Mouse (Mus musculus): ENCODE measurements around the gene Sohlh1.

- no peak for TF ChIP-seq CTCF (IDR thresholded peaks at IDR 0.05; ENCODE audit: borderline replicate concordance, control insufficient read depth, extremely low read depth, insufficient read depth, low read length, poor library complexity)
- TF ChIP-seq POLR2A (IDR thresholded peaks at IDR 0.05; ENCODE audit: control insufficient read depth, extremely low read depth, insufficient read depth, low read length, poor library complexity), result no peak
Measured at GRCm38 (mm10) chr2:25879061-25879460, 32.0 kb upstream of the Sohlh1 start.
